Mouse (Mus musculus): Measurements from ENCODE around the gene Ssu72.

The Ssu72 gene

GRCm38 (mm10) chr4:155757011-155757410 is 52.4 kb downstream of the Ssu72 start:
- DNase-seq: no peak

- peak; percentile 56 for DNase-seq
These were observed 55.4 kb downstream of the Ssu72 start for GRCm38 (mm10) chr4:155759862-155760612.

GRCm38 (mm10) chr4:155760613-155761355 is 56.2 kb downstream of the Ssu72 start, which contains the start of gene Atad3a:
Gene Atad3a (minus strand): TSS chr4:155761093.
- peak; percentile 96 for DNase-seq

GRCm38 (mm10) chr4:155761356-155762099 is 56.9 kb downstream of the Ssu72 start:
- peak; percentile 18 for DNase-seq

- no peak for DNase-seq
These were observed 57.8 kb downstream of the Ssu72 start for GRCm38 (mm10) chr4:155762357-155762756.

GRCm38 (mm10) chr4:155769496-155769879 is 64.9 kb downstream of the Ssu72 start:
- DNase-seq: no peak

- peak; percentile 85 for DNase-seq
These were observed 65.4 kb downstream of the Ssu72 start for GRCm38 (mm10) chr4:155769880-155770512.

GRCm38 (mm10) chr4:155770626-155771025 is 66.0 kb downstream of the Ssu72 start:
- DNase-seq: no peak

- DNase-seq: no peak
These were observed 67.1 kb downstream of the Ssu72 start for GRCm38 (mm10) chr4:155771706-155772105.

GRCm38 (mm10) chr4:155772786-155773185 is 68.2 kb downstream of the Ssu72 start:
- no peak for DNase-seq

GRCm38 (mm10) chr4:155773335-155774078 is 68.9 kb downstream of the Ssu72 start:
- DNase-seq: no peak

- peak; percentile 91 for DNase-seq
These were observed 69.7 kb downstream of the Ssu72 start, which contains the start of gene Vwa1 for GRCm38 (mm10) chr4:155774280-155774754. Gene Vwa1 (minus strand): TSS chr4:155774698.

GRCm38 (mm10) chr4:155774971-155775740 is 70.6 kb downstream of the Ssu72 start:
- no peak for DNase-seq

- no peak for DNase-seq
These were observed 71.3 kb downstream of the Ssu72 start for GRCm38 (mm10) chr4:155775855-155776254.

GRCm38 (mm10) chr4:155776704-155777335 is 72.2 kb downstream of the Ssu72 start:
- no peak for DNase-seq

- DNase-seq: no peak
These were observed 73.2 kb downstream of the Ssu72 start for GRCm38 (mm10) chr4:155777816-155778215.

GRCm38 (mm10) chr4:155779498-155779897 is 74.9 kb downstream of the Ssu72 start:
- DNase-seq: no peak

- DNase-seq: no peak
These were observed 76.3 kb downstream of the Ssu72 start for GRCm38 (mm10) chr4:155780895-155781294.
